Mouse (Mus musculus): ENCODE data around the gene Casp2. TPM values are rescaled to one million over a fixed set of nuclear protein-coding genes. Genes with fewer than 3 reads are reported as not detected.

Casp2 gene
- polyA plus RNA-seq, 1 experiment = 26.2 TPM

DNA sequence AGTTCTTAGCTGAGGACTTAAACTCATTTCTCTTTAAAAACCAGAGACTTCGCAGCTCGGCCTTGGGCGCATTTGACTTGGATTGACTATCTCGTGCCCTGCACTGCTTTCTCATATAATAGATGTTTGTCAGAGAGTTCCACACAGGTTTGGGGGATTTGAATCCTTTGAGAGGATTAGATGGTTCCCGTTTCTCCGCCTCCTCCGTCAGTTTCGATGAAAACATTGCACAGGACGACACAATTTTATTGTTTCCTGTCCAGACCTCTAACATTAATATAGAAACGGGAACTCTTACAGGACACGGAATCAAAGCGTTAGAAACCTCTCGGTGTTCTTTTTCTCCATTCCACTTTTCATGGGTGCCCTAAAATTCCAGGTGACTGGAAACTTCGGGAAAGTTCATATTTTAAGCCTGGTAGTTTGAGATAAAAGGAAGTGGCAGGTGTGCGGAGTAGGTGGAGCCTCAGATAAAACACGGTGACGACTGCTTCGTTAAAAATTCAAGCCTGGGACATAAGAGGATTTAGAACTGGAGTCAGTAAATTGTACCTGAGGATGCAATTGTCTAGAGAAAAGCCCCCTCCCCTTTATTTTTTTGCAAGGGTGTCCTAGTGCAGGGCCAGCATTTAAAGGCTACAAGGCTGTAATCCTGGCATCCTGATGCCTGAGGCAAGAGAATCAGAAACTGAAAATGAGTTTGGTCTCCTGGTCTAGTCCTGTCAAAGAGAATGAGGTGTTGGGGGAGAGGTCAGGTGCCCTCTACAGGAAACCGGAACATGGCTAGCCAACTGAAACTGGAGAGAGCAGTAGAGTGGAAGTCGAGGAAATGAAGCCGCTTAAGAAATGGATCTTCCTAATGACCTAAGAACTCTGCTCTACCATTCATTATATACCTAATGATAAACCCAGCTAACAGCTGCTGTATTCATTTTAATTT, 876 bp downstream of the Casp2 start:
- WGBS = under 1% methylated on average over 21 of the region's 21 CpGs
- no peak for DNase-seq (ENCODE audit: low read depth, low spot score)

DNA sequence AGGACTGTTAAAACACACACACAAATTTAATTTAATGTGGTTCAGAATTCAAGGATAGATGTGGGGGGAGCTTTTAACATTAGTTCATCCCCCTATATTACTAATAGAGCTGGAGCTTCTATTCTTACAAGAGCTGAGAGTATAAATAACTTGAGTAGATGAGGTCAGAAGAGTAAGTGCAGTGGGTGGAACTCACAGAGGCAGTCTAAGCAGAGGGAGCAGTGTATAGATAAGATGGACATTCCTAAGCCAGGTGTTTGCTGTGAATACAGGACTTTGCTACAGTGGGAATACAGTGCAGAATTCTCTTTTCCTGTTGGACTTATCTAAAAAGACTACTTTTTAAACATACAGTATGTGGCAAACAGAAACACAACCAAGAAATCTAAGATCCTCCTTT, 6.0 kb downstream of the Casp2 start:
- no peak for DNase-seq (ENCODE audit: low read depth, low spot score)

DNA sequence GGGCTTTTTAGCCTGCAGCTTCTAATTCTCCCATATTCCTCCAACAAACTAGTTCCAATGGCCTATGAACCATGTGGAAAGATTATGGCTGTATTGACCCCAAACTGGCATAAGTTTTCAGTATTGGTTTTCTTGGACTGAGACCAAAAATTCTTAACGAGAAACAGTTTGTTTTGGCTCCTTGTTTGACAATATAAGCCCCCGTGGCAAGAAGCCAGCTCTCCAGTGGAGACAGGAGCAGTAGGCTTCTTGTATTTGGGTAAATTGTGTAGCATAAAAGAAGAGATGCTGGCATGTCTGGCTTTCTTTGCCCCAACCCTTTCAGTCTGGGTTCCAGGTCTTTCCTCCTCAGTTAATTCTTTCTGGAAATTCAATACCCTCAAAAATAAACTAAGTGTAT, 11.4 kb downstream of the Casp2 start:
- DNase-seq (ENCODE audit: low read depth, low spot score) = no peak
- 30% methylated on average over 2 of the region's 2 CpGs for WGBS

DNA sequence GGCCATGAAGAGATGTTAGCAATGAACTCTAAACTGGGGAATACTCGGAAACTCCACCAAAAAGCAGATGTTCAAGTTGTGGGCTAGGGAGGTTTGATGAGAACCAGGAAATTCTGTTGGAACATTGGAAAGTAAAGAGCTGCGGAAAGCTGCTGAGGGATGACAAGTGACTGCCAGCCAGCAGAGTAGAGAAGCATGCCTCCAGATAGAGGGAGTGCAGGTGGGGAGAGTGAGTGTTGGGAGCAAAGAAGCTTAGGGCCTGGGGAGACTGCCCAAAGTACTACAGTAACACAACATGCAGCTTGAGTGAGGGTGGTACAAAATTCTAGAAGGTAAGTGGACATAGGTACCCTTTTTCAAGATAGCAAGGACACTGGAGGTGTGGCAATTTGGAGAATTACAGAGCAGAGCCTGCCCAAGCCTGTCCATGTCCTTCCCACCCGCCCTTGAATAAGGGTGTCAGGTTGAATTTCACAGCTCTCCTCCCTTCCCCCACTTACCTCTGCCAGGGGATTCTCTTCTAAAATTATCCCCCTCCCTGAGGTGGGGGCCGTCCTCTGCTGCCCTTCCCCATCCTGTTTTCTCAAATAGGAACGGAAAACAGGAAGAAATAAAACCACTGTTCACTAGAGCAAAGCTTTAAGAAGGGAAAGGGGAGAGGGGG, 18.2 kb downstream of the Casp2 start:
- no peak for DNase-seq (ENCODE audit: low read depth, low spot score)
- WGBS = 71% methylated on average over 5 of the region's 5 CpGs

DNA sequence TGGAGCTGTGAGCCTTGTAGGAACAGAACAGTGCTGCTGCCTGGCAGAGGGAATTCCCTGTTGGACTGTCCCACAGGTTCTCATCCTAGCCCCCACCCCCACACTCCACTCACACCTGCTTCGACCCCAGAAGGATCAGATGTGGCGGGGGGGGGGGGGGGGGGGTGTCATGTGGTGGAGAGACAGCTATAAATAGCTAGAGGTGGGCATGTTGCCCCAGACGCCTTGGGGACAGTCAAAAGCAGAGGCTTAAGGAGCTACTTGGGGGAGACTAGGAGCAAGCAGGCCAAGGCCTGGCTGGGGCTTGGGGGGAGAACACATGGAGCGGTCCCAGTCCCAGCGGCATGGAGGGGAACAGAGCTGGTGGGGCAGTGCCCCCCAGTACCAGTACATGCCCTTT, 21.7 kb downstream of the Casp2 start, which contains the start of gene Clcn1:
Gene Clcn1, plus strand, starts transcription at position 238 of the 400 bp plus-strand sequence.
- 78% methylated on average over 5 of the region's 5 CpGs for WGBS
- DNase-seq (ENCODE audit: low read depth, low spot score) = no peak

DNA sequence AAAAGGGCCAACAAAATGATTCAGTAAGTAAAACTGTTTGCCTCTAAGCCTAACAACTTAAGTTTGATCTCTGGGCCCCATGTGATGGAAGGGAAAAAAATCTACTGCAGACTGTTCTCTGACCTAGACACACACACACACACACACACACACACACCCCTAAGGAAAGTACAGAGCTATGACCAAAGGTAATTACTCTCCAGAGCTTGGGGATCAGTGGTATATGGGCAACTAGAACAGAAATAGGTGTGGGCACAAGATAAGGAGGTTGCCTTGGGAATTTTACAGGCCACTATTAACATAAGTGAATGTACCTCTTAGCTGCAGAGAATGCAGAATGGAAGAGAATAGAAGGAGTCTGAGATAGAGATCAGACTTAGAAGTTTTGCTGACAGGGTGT, 22.8 kb downstream of the Casp2 start:
- no peak for DNase-seq (ENCODE audit: low read depth, low spot score)

DNA sequence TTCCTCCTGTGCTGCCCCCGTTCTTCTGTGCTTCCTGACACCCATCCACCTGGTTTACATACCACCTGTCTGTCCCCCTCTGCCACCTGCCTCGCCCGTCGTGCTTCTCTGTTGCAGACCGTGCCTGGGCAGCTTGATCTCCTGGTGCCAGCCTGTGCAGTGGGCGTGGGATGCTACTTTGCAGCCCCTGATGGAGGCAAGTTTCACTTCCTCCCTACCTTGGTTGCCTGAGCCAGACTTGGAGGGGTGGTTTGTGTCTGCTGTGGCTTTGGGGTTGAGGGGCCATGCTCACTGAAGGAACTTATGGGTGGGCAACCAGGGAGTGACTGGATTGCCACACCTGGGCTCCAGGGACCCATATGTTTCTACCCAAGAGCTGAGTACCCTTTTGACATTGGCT, 28.5 kb downstream of the Casp2 start:
- WGBS = 42% methylated on average over 6 of the region's 6 CpGs
- DNase-seq (ENCODE audit: low read depth, low spot score) = no peak

DNA sequence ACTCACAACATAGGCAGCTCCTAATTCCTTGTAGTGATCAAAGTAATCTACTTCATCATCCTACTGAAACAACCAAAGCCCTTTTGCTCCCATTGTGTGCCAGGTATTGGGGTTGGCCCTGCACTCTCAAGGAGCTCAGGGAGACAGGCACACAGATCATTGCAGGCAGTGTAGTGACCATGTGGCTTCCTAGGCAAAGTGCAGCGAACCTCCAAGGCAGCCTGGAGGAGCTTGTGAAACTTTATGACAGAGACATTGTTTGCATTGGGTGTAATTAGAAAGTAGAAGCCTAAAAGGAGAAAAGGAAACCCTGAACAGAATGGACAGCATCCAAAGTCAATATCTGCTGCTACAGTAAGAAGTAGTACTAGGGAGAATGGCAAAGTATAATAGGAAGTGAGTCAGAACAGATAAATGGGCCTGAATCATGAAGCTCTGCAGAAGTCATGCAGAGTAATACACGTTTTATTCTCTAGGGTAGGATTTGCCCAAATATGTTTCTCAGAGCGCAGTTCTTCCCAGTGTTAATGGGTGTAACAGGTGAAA, 30.8 kb downstream of the Casp2 start:
- DNase-seq (ENCODE audit: low read depth, low spot score) = peak; percentile 91
- WGBS = 21% methylated on average over 3 of the region's 3 CpGs

DNA sequence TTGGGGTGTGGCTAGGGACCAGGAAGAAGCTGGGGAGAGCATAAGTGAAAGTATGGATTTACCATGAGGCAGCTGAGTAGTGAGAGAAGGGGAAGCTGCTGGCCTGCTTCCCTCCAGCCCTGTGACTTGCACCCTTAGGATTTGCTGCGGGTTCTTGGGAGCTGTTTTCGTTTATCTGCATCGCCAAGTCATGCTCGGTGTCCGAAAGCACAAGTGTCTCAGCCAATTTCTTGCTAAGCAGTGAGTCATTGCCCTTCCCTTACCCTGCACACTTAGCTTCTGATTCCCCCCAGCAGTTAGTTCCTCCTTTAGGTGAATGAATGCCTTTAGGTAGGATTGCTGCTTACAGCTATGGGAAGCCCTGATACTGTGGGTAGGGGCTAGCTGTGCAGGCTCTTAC, 34.6 kb downstream of the Casp2 start:
- no peak for DNase-seq (ENCODE audit: low read depth, low spot score)
- WGBS = 24% methylated on average over 5 of the region's 5 CpGs

DNA sequence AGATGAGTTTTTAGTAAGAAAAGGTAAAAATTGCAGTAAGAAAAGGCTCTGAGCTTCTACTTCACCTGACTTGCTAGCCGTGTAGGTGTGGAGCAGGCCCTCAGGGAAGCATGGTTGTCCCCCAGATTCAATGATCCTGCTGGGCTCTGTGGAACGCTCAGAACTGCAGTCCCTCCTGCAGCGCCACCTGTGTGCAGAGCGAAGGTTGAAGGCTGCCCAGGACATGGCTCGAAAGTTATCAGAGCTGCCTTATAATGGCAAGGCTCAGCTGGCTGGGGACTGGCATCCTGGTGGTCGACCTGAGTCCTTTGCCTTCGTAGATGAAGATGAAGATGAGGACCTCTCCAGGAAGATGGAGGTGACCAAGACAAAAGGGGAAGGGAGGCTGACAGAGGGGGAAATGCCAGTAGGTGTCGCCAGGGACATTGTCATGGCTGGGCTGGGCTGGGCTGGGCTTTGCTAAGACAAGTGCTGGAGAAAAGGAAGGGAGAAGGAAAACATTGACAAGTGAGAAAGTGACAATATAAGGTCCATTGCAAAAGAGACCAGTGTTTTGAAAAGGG, 45.1 kb downstream of the Casp2 start:
- WGBS = 52% methylated on average over 8 of the region's 8 CpGs
- no peak for DNase-seq (ENCODE audit: low read depth, low spot score)

DNA sequence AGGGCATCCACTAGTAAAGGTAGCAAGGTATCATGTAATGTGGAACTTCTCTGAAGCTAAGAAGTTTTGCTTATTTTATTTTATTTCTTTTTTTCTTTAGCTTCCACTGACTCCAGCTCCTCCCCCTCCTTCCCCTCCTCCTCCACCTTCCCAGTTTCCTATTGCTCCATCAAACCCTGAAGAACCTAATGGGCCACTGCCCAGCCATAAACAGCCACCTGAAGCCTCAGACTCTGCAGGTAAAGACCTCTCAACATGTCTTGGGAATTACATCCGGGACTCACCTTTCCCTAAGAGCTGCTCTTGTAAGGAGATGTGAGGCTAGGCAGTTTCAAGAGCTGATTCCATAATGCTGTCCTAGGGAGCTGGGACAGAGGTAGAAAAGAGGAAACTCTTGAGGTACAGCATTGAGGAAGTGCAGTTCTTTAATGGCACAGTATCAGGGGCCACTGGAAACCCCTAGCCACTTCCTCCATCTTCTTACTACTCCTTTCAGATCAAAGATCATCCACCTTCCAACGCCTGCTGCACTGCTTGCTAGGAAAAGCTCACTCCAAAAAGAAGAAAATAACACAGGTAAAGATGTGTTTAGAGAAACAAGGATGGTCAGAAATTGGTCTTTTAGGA, 45.8 kb downstream of the Casp2 start:
- WGBS = 49% methylated on average over 2 of the region's 2 CpGs
- no peak for DNase-seq (ENCODE audit: low read depth, low spot score)

DNA sequence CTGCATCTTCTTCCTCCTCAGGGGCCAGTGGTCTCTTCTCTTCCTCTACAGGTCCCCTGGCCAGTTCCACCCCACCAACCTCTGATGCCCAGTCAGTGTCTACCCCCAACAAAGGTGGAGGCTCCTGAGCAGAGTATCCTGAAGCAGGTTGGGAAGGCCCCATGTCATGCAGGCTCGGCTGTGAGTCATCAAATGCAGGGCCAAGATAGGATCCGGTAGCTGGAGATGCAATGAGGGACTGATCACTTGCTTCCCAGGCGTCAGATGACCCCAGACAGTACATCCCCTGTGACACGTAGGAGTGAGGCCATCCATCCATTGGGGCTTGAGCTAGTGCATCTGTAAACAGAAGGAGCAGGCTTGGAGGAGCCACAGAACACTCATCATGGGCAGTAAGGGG, 53.5 kb downstream of the Casp2 start:
- WGBS = 73% methylated on average over 4 of the region's 4 CpGs

DNA sequence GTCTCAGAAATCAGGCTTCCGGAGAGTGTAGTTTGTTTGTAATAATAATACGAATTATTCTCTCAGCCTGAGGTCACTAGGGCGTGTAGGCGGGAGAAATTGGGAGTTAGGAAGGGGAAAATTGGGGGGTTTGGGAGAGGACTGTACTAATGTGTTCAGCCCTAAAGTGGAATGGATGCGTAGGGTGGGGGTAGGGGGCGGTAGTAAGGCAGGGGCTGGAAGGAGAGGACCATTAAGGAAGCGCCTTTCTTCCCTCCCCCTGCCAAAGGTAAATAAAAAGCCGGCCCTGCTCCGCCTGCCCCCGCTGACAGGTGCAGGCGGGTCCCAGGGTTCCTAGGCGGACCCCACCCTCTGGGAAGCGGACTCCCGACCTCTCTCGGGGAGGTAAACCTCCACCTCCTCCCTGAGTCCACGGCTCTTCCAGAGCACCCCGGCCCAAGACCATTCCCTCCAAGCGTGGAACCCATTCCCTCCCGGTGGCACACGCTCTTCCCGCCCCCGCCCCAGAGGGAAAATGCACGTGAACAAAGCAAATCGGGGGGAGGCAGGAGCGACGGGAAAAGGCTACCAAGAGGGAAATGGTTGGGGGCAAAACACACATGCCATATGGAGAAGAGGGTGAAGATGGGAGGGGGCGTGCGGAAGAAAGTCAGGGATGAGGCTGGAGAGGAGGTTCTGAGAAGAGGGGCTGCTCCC, 58.7 kb downstream of the Casp2 start:
- DNase-seq (ENCODE audit: low read depth, low spot score) = no peak
- WGBS = 3% methylated on average over 24 of the region's 28 CpGs

More for the DNA sequence above, 53.5 kb downstream of the Casp2 start:
- no peak for DNase-seq (ENCODE audit: low read depth, low spot score)

DNA sequence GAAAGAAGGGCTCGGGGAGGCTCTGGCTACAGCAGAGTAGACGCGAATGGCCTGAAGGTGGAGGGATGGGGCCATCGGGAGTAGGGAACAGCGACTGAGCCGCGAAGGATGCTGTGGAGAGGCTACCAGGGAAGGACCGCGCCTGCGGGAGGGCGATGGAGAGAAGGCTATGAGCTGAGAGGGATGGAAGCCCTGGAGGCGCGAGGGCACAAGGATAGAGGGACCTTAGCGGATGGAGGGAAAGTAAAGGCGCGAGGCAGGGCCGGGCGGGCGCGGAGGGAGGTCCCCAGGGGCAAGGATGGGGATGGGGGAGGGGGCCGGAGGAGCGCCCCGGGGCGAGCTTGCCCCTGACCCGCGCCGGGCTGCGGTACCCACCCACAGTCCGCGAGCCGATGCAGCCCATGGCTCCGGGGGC, 59.3 kb downstream of the Casp2 start:
- DNase-seq (ENCODE audit: low read depth, low spot score) = no peak

DNA sequence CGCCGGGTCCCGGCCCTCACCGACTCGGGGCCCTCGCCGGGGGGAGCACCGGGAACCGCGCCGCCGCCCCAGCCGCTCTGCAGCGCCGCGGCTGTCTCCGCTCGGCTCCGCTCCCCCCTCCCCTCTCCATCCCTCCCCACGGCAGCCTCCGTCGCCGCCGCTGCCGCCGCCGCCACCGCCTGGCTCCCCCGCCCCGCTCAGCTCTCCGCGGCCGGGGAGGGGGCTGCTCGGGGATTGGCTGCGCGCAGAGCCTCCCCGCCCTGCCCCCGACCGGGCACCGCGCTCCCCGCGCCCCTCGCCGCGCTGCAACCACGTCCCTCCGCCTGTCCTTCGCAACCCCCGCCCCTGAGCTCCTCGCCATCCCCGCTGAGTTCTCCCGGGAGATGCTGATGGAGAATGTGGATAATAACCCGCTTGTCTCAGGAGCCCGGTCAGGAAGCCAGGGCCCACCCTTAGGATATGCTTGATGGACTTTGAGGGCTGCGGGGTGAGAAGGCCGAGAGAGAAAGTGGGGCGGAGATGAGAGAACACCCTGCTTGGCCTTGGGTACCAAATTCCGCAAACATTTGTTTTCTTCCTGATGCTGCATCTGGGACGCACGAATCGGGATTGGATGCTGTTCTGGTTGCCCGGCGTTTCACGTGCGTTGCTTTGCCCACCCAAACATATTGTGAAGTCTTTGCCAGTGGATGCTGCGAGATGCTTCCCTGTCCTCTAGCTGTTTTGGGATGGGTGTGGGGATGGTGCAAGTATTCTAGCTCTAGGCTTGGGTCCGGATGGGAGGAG, 59.9 kb downstream of the Casp2 start, which contains the start of gene Fam131b:
Gene Fam131b, minus strand, starts transcription at position 162 of the 786 bp plus-strand sequence.
- DNase-seq (ENCODE audit: low read depth, low spot score) = no peak
- WGBS = 1% methylated on average over 54 of the region's 68 CpGs

More for the DNA sequence above, 59.3 kb downstream of the Casp2 start:
- WGBS = 3% methylated on average over 23 of the region's 32 CpGs

DNA sequence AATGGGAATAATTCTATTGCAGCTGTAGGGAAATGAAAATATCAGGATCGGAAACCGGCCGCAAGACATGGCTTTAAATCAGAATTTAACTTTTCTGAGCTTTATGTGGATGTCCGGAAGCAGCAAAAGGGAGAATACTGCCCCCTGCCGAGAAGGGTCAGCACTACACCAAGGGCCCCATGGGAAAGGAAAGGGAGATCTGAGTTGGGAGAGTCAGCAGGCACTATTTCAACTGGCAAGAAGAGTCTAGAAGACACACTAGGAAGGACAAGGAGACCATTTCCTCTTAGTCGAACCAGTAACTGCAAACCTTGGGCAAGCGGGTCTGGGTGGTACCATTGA, 60.5 kb downstream of the Casp2 start:
- WGBS = 5% methylated on average over 7 of the region's 7 CpGs
- DNase-seq (ENCODE audit: low read depth, low spot score) = peak; percentile 46

DNA sequence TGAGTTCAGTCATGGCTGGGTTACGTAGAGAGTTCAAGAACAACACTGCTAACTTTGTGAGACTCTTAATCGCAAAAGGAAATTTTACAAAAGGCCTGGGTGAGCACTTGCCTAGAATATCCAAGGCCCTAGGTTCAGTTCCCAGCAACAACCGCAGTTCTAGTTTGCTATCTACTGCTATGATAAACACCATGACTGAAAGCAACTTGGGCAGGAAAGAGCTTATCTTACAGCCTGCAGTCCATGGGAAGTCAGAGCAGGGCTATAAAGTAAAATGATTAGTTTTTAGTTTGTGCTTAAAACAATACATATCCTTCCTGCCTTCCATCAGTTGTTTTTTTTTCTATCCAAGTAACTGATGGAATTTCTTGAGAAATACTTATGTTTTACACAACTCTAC, 61.7 kb downstream of the Casp2 start:
- no peak for DNase-seq (ENCODE audit: low read depth, low spot score)
- WGBS = 95% methylated on average over 3 of the region's 3 CpGs

DNA sequence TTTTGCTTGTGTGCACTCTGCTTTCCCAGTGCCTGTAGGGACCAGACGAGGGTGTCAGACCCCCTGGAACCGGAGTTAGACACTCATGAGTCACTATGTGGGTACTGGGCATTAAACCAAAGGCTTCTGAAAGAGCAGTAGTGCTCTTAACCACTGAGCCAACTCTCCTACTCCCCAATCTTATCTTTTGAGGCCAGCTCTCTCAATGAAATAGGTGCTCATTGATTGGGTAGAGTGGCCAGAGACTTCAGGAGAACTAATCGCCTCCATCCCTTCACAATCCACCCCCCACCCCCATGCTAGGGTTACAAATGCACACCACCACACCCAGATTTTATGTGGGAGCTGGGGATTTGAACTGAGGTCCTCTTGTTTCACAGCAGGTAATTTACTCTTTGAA, 64.0 kb downstream of the Casp2 start:
- 73% methylated on average over 3 of the region's 3 CpGs for WGBS
- no peak for DNase-seq (ENCODE audit: low read depth, low spot score)

DNA sequence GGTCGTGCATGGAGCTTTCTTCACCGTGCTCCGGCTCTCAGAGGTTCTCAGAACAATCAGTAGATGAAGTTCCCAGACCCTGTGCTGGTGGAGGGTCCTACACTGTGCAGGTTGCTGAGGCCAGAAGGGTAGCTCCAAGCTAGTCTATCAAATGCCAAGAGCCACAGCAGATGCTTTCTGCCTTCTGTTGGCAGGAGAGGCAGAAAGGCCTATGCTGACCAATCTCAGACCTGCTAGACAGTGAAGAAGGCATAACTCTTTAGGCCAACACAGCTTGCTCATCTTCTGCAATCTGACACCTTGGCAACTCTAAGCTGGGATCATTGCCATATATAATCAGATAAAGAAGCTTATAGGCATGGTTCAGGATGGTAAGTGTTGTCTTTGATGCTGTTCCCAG, 65.4 kb downstream of the Casp2 start:
- 74% methylated on average over 3 of the region's 3 CpGs for WGBS
- DNase-seq (ENCODE audit: low read depth, low spot score) = no peak

Measured in large intestine, adult 2 months (tissue).